Mouse (Mus musculus) hindbrain, embryonic 16.5 days (tissue): ENCODE results near the gene Adam12. TPM values are rescaled to one million over a fixed set of nuclear protein-coding genes. Genes with fewer than 3 reads are reported as not detected.

Source experiments
- ATAC-seq: fragments of 200-750 bp; cut with Nextera tagmentation; 2 replicates; pipeline ENCODE4 v1.8.0; 2017; ENCODE audit warnings: moderate TSS enrichment, moderate library complexity
- H3K27ac ChIP-seq: fragments of 300-500 bp; sonication (generic); 2 replicates; pipeline ENCODE4 v1.5.1; 2014; ENCODE audit warnings: low read depth, mild to moderate bottlenecking, control low read depth, low read length, moderate library complexity
- H3K27me3 ChIP-seq: fragments of 300-500 bp; sonication (generic); replicated peaks from 2 replicates; pipeline ENCODE4 v1.6.1; 2014; ENCODE audit warnings: low read length; ENCODE audit not compliant: control insufficient read depth, insufficient read depth
- H3K36me3 ChIP-seq: fragments of 300-500 bp; sonication (generic); 2 replicates; pipeline ENCODE4 v1.6.1; 2014; ENCODE audit warnings: mild to moderate bottlenecking, low read length, moderate library complexity, mixed read lengths; ENCODE audit not compliant: control insufficient read depth, insufficient read depth
- H3K4me1 ChIP-seq: fragments of 300-500 bp; sonication (generic); 2 replicates; pipeline ENCODE4 v1.6.1; 2014; ENCODE audit warnings: low read depth, low read length; ENCODE audit not compliant: control insufficient read depth, insufficient read depth
- H3K4me2 ChIP-seq: fragments of 300-500 bp; sonication (generic); 2 replicates; pipeline ENCODE4 v1.6.1; 2014; ENCODE audit warnings: mild to moderate bottlenecking, low read length, control low read depth, moderate library complexity
- H3K4me3 ChIP-seq: fragments of 300-500 bp; sonication (generic); 2 replicates; pipeline ENCODE4 v1.5.1; 2014; ENCODE audit warnings: mild to moderate bottlenecking, low read length, control low read depth, moderate library complexity
- H3K9ac ChIP-seq: fragments of 300-500 bp; sonication (generic); 2 replicates; pipeline ENCODE4 v1.6.1; 2014; ENCODE audit warnings: low read depth, mild to moderate bottlenecking, control low read depth, low read length, moderate library complexity
- H3K9me3 ChIP-seq: fragments of 300-500 bp; sonication (generic); 2 replicates; pipeline ENCODE4 v1.6.1; 2014; ENCODE audit warnings: mild to moderate bottlenecking, low read length, moderate library complexity; ENCODE audit not compliant: control insufficient read depth
- WGBS: fragments of 180-500 bp; shearing (Covaris S2); extraction: QIAGEN DNeasy Blood & Tissue Kit; methylation state at CpG from one replicate; pipeline ENCODE4 v1.1.7; 2014; 5-methylcytosine and 5-hydroxymethylcytosine counted together
- polyA plus RNA-seq: library from polyadenylated mRNA; unstranded; fragments of >200 nt; fragmentation: Nextera tagmentation; extraction: Ambion mirVana; gene quantifications from 2 replicates; pipeline ENCODE4 v1.2.1, GENCODE M21; 2015

Adam12 gene
- polyA plus RNA-seq, 1 experiment from 2014 or later = 3.3 TPM

DNA sequence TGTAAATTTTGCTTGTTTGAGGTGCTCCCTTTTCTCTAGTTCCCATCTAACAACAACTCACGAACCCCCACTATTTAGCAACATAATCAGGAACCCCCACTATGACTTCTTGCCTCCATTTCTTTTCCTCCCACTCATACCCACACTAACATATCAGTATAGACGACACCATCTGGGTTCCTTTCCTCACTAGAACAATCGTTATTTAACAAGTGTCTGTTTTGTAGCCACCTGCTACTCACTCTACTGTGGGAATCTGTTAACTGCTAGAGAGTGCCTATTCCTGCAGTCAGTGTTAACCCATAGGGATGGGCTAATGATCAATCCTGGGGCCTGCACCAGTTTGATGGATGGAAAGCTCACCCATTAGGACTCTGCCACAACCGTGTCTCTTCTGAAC is 245.7 kb downstream of the Adam12 start:
- Histone ChIP-seq H3K36me3 (no peaks in the 10 kb centered on the region), H3K27me3 (no peaks in the 10 kb centered on the region), H3K4me2 (no peak overlapping the region), H3K27ac (no peak overlapping the region), H3K9me3 (no peaks in the 10 kb centered on the region), H3K4me3 (no peak overlapping the region), H3K9ac (no peak overlapping the region), H3K4me1 (no peaks in the 10 kb centered on the region)
- ATAC-seq = no peak
- WGBS = 68% methylated on average over 4 of the region's 4 CpGs

DNA sequence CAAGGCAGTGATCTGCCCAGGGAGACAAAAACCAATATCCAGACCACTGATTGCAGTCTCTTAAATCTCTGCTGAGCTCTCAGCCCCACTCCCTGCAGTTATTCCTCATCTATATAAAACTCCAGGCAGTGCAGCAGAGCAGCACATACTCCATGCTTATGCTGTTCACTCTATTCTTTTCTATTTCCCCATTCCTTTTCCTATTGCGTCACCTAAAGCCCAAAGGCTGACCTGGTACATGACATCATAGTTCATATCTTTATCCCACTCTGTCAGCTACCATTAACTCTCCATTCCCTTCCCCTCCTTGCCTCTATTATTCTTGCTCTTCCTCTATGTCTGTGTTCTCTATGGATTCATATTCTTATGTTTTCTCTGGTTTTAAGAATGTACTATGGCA is 246.3 kb downstream of the Adam12 start:
- Histone ChIP-seq H3K4me2 (no peak overlapping the region), H3K4me3 (no peak overlapping the region), H3K27ac (no peak overlapping the region), H3K4me1 (no peaks in the 10 kb centered on the region), H3K9me3 (no peaks in the 10 kb centered on the region), H3K36me3 (no peaks in the 10 kb centered on the region), H3K27me3 (no peaks in the 10 kb centered on the region), H3K9ac (no peak overlapping the region)
- no peak for ATAC-seq
- WGBS = 83% methylated on average over 1 of the region's 1 CpGs

DNA sequence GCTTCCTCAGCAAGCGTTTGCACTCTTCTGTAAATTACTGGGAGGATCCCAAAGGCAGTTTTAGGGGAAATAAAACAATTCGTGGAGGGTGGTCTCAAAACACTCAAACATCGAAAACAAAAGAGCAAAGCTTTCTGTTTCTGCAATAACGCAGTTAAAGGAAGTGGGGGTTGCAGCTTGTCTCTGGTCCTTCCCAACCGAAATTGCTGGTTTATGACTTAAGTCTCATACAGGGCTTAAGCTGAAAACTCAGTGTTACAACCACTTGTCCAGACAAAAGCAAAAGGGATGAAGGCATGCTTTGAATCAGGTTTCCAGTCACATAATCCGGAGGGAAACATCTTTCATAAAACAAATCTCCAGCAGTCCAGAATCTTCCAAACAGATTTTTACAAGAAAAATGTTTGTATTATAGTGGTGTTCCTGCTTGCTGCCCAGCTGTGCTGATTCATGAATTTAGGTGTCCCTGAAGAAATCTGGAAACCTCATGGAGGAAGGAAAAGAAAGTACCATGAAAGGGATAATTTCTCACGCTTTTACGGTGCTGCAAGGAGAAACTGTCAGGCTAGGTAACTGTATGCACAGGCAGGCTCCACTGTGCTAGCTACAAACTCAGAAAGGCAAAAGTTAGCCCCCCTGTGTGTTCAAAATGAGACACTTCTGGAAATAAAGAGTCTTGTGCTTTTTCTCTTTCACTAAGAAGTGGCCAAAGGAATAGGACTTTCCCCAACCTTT is 255.4 kb downstream of the Adam12 start:
- 61% methylated on average over 8 of the region's 8 CpGs for WGBS
- no peak for ATAC-seq
- no peaks in the 10 kb centered on the region for H3K9me3 ChIP-seq
- no peaks in the 10 kb centered on the region for H3K36me3 ChIP-seq
- no peaks in the 10 kb centered on the region for H3K27me3 ChIP-seq
- H3K4me2 ChIP-seq = no peak overlapping the region
- H3K9ac ChIP-seq = no peak overlapping the region
- no peak overlapping the region for H3K27ac ChIP-seq
- H3K4me1 ChIP-seq = peaks cover 5% of the 10 kb centered on the region
- H3K4me3 ChIP-seq = no peak overlapping the region

DNA sequence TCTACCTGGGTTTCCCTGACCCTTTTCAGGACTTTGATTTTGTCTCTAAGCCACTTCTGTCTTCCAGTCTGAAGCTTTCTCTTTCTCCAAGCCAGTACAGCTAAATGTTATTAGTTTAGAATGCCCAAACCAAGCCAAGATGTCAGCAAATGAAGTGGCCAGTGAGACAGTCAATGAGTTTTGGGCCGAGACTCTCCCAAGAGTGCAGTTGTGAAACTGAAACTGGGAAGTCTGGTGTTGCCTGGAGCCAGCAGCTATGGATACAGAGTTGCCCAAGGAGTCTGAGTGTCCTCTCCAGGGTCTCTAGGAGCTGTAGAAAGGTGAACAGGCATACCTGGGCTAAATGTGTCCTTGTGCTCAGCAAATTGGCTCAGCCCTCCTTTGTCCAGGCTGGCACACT is 260.9 kb downstream of the Adam12 start:
- H3K4me1 ChIP-seq = peaks cover 5% of the 10 kb centered on the region
- H3K4me2 ChIP-seq = no peak overlapping the region
- WGBS = 83% methylated on average over 1 of the region's 1 CpGs
- no peaks in the 10 kb centered on the region for H3K27me3 ChIP-seq
- H3K9me3 ChIP-seq = no peaks in the 10 kb centered on the region
- no peak overlapping the region for H3K4me3 ChIP-seq
- H3K9ac ChIP-seq = no peak overlapping the region
- H3K36me3 ChIP-seq = no peaks in the 10 kb centered on the region
- no peak for ATAC-seq
- H3K27ac ChIP-seq = no peak overlapping the region

DNA sequence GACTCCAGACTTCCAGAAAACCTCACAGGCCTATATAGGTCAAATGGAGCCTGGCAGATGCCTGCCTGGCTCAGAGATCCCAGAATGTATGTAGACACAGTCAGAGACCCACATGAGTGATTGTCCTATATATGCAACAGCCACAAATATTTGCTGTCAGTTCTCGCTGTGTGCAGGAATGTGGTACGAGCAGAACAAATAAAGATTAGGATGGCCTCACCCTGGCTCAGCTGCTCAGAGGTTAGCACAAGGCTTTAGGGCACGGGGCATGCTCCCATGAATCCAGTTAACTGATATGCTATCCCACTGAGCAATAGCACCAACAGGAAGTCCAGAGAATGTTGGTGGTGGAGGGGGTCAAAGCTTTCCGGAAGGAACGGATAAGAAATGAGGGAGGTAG is 261.5 kb downstream of the Adam12 start:
- Histone ChIP-seq H3K27ac (no peak overlapping the region), H3K4me1 (peaks cover 5% of the 10 kb centered on the region), H3K4me3 (no peak overlapping the region), H3K9me3 (no peaks in the 10 kb centered on the region), H3K4me2 (no peak overlapping the region), H3K27me3 (no peaks in the 10 kb centered on the region), H3K36me3 (no peaks in the 10 kb centered on the region), H3K9ac (no peak overlapping the region)
- 81% methylated on average over 5 of the region's 5 CpGs for WGBS
- no peak for ATAC-seq

DNA sequence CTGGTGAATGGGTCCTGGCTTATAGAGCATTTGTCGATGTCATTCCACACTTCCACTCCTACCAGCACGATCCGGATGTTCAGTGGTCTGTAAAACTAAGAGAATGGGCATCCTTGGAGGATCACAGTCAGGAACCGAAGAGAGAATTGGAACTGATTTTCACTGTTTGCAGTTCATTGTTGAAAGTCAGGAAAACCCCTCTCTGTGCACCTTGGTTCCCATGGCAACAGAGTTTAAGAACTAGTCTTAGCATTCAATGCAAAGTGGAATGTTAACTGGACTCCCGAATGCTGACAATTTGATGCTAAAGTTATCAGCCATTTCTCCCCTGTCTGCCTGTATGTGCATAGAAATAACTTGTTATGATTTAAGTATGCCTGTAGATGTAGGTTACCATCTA is 264.0 kb downstream of the Adam12 start:
- Histone ChIP-seq H3K27ac (no peak overlapping the region), H3K9me3 (no peaks in the 10 kb centered on the region), H3K4me2 (no peak overlapping the region), H3K9ac (no peak overlapping the region), H3K4me1 (peaks cover 5% of the 10 kb centered on the region), H3K4me3 (no peak overlapping the region), H3K27me3 (no peaks in the 10 kb centered on the region), H3K36me3 (no peaks in the 10 kb centered on the region)
- ATAC-seq = no peak
- 28% methylated on average over 5 of the region's 5 CpGs for whole genome bisulfite sequencing

DNA sequence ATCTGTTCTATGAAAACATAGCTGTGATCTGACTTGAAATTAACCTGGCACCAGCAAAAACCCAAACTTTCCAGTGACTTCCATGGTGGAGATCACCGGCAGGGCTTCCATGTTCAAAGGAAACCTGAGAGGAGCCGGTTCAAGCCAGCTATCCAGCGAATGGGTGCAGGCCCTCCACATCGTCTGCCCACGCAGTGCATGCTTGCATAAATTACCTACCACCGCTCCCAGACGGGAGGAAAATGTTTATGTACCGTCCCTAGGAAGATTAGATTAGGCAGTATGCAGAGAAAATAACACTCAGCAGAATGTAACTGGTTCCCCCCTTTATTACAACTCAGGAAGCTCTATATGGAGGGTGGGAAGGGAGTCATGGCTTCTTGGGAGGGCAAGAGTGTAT is 268.4 kb downstream of the Adam12 start:
- peaks cover 5% of the 10 kb centered on the region for H3K4me1 ChIP-seq
- no peak for ATAC-seq
- no peak overlapping the region for H3K9ac ChIP-seq
- WGBS = 80% methylated on average over 8 of the region's 8 CpGs
- H3K9me3 ChIP-seq = no peaks in the 10 kb centered on the region
- no peaks in the 10 kb centered on the region for H3K36me3 ChIP-seq
- no peak overlapping the region for H3K4me2 ChIP-seq
- no peak overlapping the region for H3K27ac ChIP-seq
- H3K27me3 ChIP-seq = no peaks in the 10 kb centered on the region
- H3K4me3 ChIP-seq = no peak overlapping the region

DNA sequence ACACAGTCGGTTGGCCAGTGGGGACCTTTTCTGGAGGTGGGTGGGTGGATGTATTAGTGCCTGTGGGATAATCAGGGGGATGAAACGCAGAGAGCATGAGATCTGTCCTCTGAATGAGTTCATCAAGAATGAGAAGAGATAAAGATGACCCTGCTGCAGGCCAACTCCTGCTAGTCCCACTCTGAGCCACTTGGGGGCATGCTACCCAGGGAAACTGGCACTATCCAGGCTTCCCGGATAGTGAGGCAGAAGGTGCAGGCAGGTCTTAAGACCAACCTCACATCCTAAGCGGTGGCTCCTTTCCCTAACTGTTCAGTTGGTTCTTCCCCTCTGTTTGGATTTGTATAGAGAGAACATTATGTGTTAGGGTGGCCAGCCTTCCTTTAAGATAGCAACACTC is 272.7 kb downstream of the Adam12 start:
- H3K36me3 ChIP-seq = no peaks in the 10 kb centered on the region
- WGBS = 65% methylated on average over 4 of the region's 4 CpGs
- no peak for ATAC-seq
- H3K9ac ChIP-seq = no peak overlapping the region
- no peak overlapping the region for H3K4me2 ChIP-seq
- no peak overlapping the region for H3K27ac ChIP-seq
- H3K4me1 ChIP-seq = no peaks in the 10 kb centered on the region
- H3K27me3 ChIP-seq = no peaks in the 10 kb centered on the region
- H3K9me3 ChIP-seq = no peaks in the 10 kb centered on the region
- no peak overlapping the region for H3K4me3 ChIP-seq

DNA sequence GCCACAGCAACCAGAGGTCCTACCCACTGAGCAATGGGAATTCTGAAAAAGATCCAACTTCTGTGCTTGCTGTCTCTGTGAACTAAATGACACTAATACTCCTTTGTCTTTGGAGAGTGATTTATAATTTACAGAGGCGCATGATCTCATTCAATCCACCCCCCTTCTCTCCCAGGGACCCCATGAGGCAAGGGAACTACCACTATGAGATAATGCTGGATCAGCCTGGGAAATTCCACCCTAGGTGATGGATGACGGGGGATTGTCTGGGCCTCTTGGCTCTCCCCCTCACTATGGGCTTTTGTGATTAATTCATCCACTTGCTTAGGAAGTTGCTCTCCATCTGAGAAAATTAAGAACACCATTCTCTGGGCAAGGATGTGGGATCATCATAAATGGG is 274.1 kb downstream of the Adam12 start:
- no peak overlapping the region for H3K4me2 ChIP-seq
- H3K9me3 ChIP-seq = no peaks in the 10 kb centered on the region
- no peak overlapping the region for H3K9ac ChIP-seq
- H3K4me1 ChIP-seq = no peaks in the 10 kb centered on the region
- no peak overlapping the region for H3K27ac ChIP-seq
- no peaks in the 10 kb centered on the region for H3K27me3 ChIP-seq
- no peak for ATAC-seq
- no peak overlapping the region for H3K4me3 ChIP-seq
- no peaks in the 10 kb centered on the region for H3K36me3 ChIP-seq
- WGBS = 42% methylated on average over 2 of the region's 2 CpGs
